Mouse (Mus musculus) heart, adult 2 months (tissue): Measurements from ENCODE around the gene Pdia2. TPM values are rescaled to one million over a fixed set of nuclear protein-coding genes. Genes with fewer than 3 reads are reported as not detected.

Source experiments
- DNase-seq, 2 experiments: peaks; one replicate each; pipeline ENCODE4 v3.0.0; 2021
- H3K27ac ChIP-seq: fragments of 200-600 bp; 2 replicates; pipeline ENCODE4 v1.8.1; 2022
- H3K27me3 ChIP-seq: fragments of 200-500 bp; 2 replicates; pipeline ENCODE4 v1.6.1; 2012; ENCODE audit warnings: mild to moderate bottlenecking, low read length, inconsistent platforms, mixed read lengths; ENCODE audit not compliant: control insufficient read depth, insufficient read depth
- H3K36me3 ChIP-seq: fragments of 200-500 bp; 2 replicates; pipeline ENCODE4 v1.6.1; 2012; ENCODE audit warnings: low read length, inconsistent platforms; ENCODE audit not compliant: control insufficient read depth, insufficient read depth
- H3K4me1 ChIP-seq: fragments of 200-500 bp; 2 replicates; pipeline ENCODE4 v1.6.1; 2011; ENCODE audit warnings: low read length; ENCODE audit not compliant: control insufficient read depth, insufficient read depth
- H3K4me3 ChIP-seq: fragments of 200-600 bp; 2 replicates; pipeline ENCODE4 v1.8.1; 2022
- H3K79me2 ChIP-seq: fragments of 200-500 bp; replicated peaks from 2 replicates; pipeline ENCODE4 v1.6.1; 2012; ENCODE audit warnings: mild to moderate bottlenecking, inconsistent platforms, low read length, moderate library complexity, mixed read lengths; ENCODE audit not compliant: control insufficient read depth, insufficient read depth
- H3K9ac ChIP-seq: fragments of 200-500 bp; 2 replicates; pipeline ENCODE4 v1.6.1; 2012; ENCODE audit warnings: low read depth, mild to moderate bottlenecking, control low read depth, inconsistent platforms, low read length, mixed read lengths
- CTCF ChIP-seq: fragments of 200-600 bp; IDR thresholded peaks from 2 replicates; pipeline ENCODE4 v1.8.1; 2022; ENCODE audit warnings: antibody characterized with exemption, mild to moderate bottlenecking, moderate library complexity
- EP300 ChIP-seq: fragments of 200-500 bp; IDR thresholded peaks from 2 replicates; pipeline ENCODE4 v1.6.1; 2011; ENCODE audit warnings: low read depth, low read length, control low read depth; ENCODE audit not compliant: insufficient read depth
- POLR2A ChIP-seq: fragments of 200-500 bp; IDR thresholded peaks from 2 replicates; pipeline ENCODE4 v1.6.1; 2011; ENCODE audit warnings: mild to moderate bottlenecking, low read depth, low read length, control low read depth; ENCODE audit not compliant: insufficient read depth
- WGBS: fragments of 180-500 bp; shearing (Covaris S2); methylation state at CpG from one replicate; pipeline ENCODE4 v1.1.7; 2018; 5-methylcytosine and 5-hydroxymethylcytosine counted together
- intact Hi-C: fragments of 180-260 bp; cut with DNase I; formaldehyde crosslinking; loops from one replicate; pipeline ENCODE4 v1.15.1; 2025
- polyA plus RNA-seq: library from polyadenylated mRNA; depleted of rRNA; stranded (reverse); fragments of >200 nt; gene quantifications from 2 replicates; pipeline ENCODE4 v1.2.3, GENCODE M21; 2012
- total RNA-seq, 2 experiments: library from RNA; stranded (reverse); gene quantifications; 2 replicates each; pipeline ENCODE4 v1.2.3; 2021

Pdia2 gene
- total and polyA plus RNA-seq, 3 experiments: not detected

- intact Hi-C loops: no loop called here
- Histone ChIP-seq H3K4me1 (peaks cover 6% of the 10 kb centered on the region; the same call in 1 of the 2 replicates), H3K4me3 (no peak overlapping the region), H3K27ac (no peak overlapping the region), H3K9ac (no peak overlapping the region), H3K36me3 (peaks cover 2% of the 10 kb centered on the region; the same call in 1 of the 2 replicates), H3K79me2 (peaks cover 1% of the 10 kb centered on the region; the same call in 1 of the 2 replicates), H3K27me3 (no peaks in the 10 kb centered on the region)
- no peak for TF ChIP-seq CTCF
- no peak for TF ChIP-seq POLR2A
- TF ChIP-seq EP300: no peak
- 44% methylated on average over 2 of the region's 2 CpGs for WGBS
- no peak for DNase-seq
Observed at GRCm38 (mm10) chr17:26239551-26239950, 40.7 kb upstream of the Pdia2 start.

DNA sequence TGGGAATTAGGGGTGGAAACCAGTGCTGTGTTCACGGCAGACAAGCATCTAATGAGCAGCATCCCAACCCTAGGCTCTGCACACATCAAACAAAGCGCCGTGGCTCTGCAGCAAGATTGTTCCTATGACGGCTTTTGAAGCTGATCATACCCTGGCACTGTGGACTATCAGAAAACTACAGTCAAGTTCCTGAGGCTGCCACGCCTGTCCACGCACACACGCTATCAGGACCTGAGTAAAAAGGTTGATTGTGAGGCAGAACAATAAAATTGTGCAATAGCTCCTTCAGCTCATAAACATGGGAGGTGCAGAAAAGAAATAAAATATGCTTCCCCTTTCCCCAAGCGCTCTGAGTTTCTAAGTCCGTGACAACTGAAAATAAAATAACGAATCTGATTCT, 38.8 kb upstream of the Pdia2 start:
- H3K4me3 ChIP-seq: no peak overlapping the region
- no peak overlapping the region for H3K27ac ChIP-seq
- DNase-seq: no peak
- WGBS: 83% methylated on average over 10 of the region's 10 CpGs
- TF ChIP-seq POLR2A (no peak), EP300 (no peak), CTCF (no peak)
- H3K79me2 ChIP-seq: peaks cover 1% of the 10 kb centered on the region; the same call in 1 of the 2 replicates
- peaks cover 2% of the 10 kb centered on the region; the same call in 1 of the 2 replicates for H3K36me3 ChIP-seq
- H3K27me3 ChIP-seq: no peaks in the 10 kb centered on the region
- no peak overlapping the region for H3K9ac ChIP-seq
- H3K4me1 ChIP-seq: peaks cover 3% of the 10 kb centered on the region; the same call in 1 of the 2 replicates
- intact Hi-C loops: no loop called here

GRCm38 (mm10) chr17:26235077-26235815, 36.4 kb upstream of the Pdia2 start:
- peaks cover 2% of the 10 kb centered on the region; the same call in 1 of the 2 replicates for H3K36me3 ChIP-seq
- H3K79me2 ChIP-seq: peaks cover 4% of the 10 kb centered on the region; the same call in 1 of the 2 replicates
- peak overlapping the region; percentile 3 for H3K27ac ChIP-seq
- no peak for TF ChIP-seq CTCF
- no peak for TF ChIP-seq POLR2A
- TF ChIP-seq EP300: no peak
- intact Hi-C loops: no loop called here
- H3K4me1 ChIP-seq: peaks cover 1% of the 10 kb centered on the region; the same call in 1 of the 2 replicates
- 55% methylated on average over 13 of the region's 13 CpGs for WGBS
- H3K9ac ChIP-seq: no peak overlapping the region
- peak in 1 of 2 experiments; percentile 20 for DNase-seq
- no peak overlapping the region for H3K4me3 ChIP-seq
- no peaks in the 10 kb centered on the region for H3K27me3 ChIP-seq

- Histone ChIP-seq H3K79me2 (peaks cover 7% of the 10 kb centered on the region; the same call in 1 of the 2 replicates), H3K27me3 (no peaks in the 10 kb centered on the region), H3K4me1 (peaks cover 1% of the 10 kb centered on the region; the same call in 1 of the 2 replicates), H3K36me3 (peaks cover 2% of the 10 kb centered on the region; the same call in 1 of the 2 replicates), H3K27ac (no peak overlapping the region), H3K9ac (no peak overlapping the region), H3K4me3 (no peak overlapping the region)
- 87% methylated on average over 8 of the region's 8 CpGs for WGBS
- DNase-seq: no peak
- no peak for TF ChIP-seq CTCF
- no peak for TF ChIP-seq POLR2A
- no peak for TF ChIP-seq EP300
- intact Hi-C loops: no loop called here
Observed at GRCm38 (mm10) chr17:26234386-26234785, 35.5 kb upstream of the Pdia2 start.

DNA sequence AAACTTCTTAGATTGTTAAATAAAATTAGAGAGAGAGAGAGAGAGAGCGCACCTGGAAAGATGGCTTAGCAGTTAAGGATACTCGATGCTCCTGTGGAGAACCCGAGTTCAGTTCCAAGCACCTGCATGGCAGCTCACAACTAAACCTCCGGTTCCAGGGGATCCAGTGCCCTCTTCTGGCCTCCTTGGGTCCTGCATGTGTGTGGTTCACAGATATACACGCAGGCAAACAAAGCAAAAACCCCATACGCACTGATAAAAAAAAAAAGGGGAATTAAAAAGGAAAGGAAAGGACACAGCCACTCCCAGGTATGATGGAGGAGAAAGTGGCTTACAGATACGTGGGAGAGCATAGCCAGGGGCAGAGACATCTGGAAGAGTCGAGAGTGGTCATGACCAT, 34.0 kb upstream of the Pdia2 start:
- no peaks in the 10 kb centered on the region for H3K27me3 ChIP-seq
- H3K36me3 ChIP-seq: peaks cover 2% of the 10 kb centered on the region; the same call in 1 of the 2 replicates
- TF ChIP-seq CTCF (peak; percentile 38), POLR2A (no peak)
- 78% methylated on average over 8 of the region's 8 CpGs for WGBS
- no peak overlapping the region for H3K4me3 ChIP-seq
- DNase-seq: no peak
- intact Hi-C loops: no loop called here
- H3K9ac ChIP-seq: no peak overlapping the region
- H3K27ac ChIP-seq: no peak overlapping the region
- H3K4me1 ChIP-seq: 0 out of 2 replicates have a peak, but pooled peaks cover 1% of the 10 kb centered on the region
- H3K79me2 ChIP-seq: peaks cover 6% of the 10 kb centered on the region; the same call in 1 of the 2 replicates

DNA sequence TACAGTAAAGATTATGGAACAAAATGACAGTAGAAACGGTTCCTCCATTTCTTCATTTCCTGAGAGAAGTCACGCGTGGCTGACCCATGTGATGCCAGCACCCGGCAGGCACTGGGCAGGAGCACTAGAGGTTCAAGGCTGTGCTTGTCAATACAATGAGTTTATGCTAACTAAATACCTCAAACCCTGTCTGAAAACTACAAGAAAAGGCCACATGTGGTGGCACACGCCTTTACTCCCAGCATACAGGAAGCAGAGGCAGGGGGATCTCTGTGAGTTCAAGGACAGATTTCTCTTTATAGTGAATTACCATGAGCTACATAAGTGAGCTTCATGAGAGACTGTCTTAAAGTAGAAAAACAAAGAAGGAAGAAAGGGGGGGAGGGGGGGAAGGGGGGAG, 32.3 kb upstream of the Pdia2 start:
- WGBS: 79% methylated on average over 5 of the region's 5 CpGs
- Histone ChIP-seq H3K27me3 (no peaks in the 10 kb centered on the region), H3K79me2 (0 out of 2 replicates have a peak, but pooled peaks cover 6% of the 10 kb centered on the region)

More for the DNA sequence above, 32.3 kb upstream of the Pdia2 start:
- DNase-seq: no peak
- Histone ChIP-seq H3K4me3 (no peak overlapping the region), H3K4me1 (0 out of 2 replicates have a peak, but pooled peaks cover 1% of the 10 kb centered on the region), H3K27ac (no peak overlapping the region), H3K36me3 (peaks cover 2% of the 10 kb centered on the region; the same call in 1 of the 2 replicates), H3K9ac (no peak overlapping the region)
- intact Hi-C loops: no loop called here
- TF ChIP-seq CTCF: no peak
- no peak for TF ChIP-seq EP300
